Mouse (Mus musculus) hindbrain, embryonic 13.5 days (tissue): ENCODE results near the gene Nfib. TPM values are rescaled to one million over a fixed set of nuclear protein-coding genes. Genes with fewer than 3 reads are reported as not detected.

ENCODE experiments used
- ATAC-seq: fragments of 200-750 bp; cut with Nextera tagmentation; 2 replicates; pipeline ENCODE4 v1.8.0; 2017; ENCODE audit warnings: moderate TSS enrichment; ENCODE audit not compliant: low FRiP score
- H3K27ac ChIP-seq: fragments of 300-500 bp; sonication (generic); 2 replicates; pipeline ENCODE4 v1.5.1; 2015; ENCODE audit warnings: inconsistent platforms, mild to moderate bottlenecking, moderate library complexity
- H3K27me3 ChIP-seq: fragments of 300-500 bp; sonication (generic); 2 replicates; pipeline ENCODE4 v1.6.1; 2015; ENCODE audit warnings: mild to moderate bottlenecking, inconsistent platforms
- H3K36me3 ChIP-seq: fragments of 300-500 bp; sonication (generic); 2 replicates; pipeline ENCODE4 v1.6.1; 2015; ENCODE audit warnings: mild to moderate bottlenecking, inconsistent platforms
- H3K4me1 ChIP-seq: fragments of 300-500 bp; sonication (generic); replicated peaks from 2 replicates; pipeline ENCODE4 v1.6.1; 2015; ENCODE audit warnings: inconsistent platforms
- H3K4me2 ChIP-seq: fragments of 300-500 bp; sonication (generic); 2 replicates; pipeline ENCODE4 v1.6.1; 2015; ENCODE audit warnings: inconsistent platforms, mild to moderate bottlenecking, moderate library complexity
- H3K4me3 ChIP-seq: fragments of 300-500 bp; sonication (generic); 2 replicates; pipeline ENCODE4 v1.5.1; 2015; ENCODE audit warnings: mild to moderate bottlenecking, inconsistent platforms
- H3K9ac ChIP-seq: fragments of 300-500 bp; sonication (generic); 2 replicates; pipeline ENCODE4 v1.6.1; 2015; ENCODE audit warnings: mild to moderate bottlenecking, inconsistent platforms
- H3K9me3 ChIP-seq: fragments of 300-500 bp; sonication (generic); 2 replicates; pipeline ENCODE4 v1.6.1; 2016; ENCODE audit warnings: inconsistent platforms
- WGBS: fragments of 180-500 bp; shearing (Covaris S2); methylation state at CpG from one replicate; pipeline ENCODE4 v1.1.7; 2015; 5-methylcytosine and 5-hydroxymethylcytosine counted together
- polyA plus RNA-seq: library from polyadenylated mRNA; unstranded; fragments of >200 nt; fragmentation: Nextera tagmentation; extraction: Ambion mirVana; gene quantifications from 2 replicates; pipeline ENCODE4 v1.2.1, GENCODE M21; 2015

Nfib gene
- polyA plus RNA-seq, 1 experiment from 2014 or later, result 107 TPM

GRCm38 (mm10) chr4:82437533-82438318 lies 267.8 kb downstream of the Nfib start:
- H3K36me3 ChIP-seq, result no peaks in the 10 kb centered on the region
- 77% methylated on average over 12 of the region's 12 CpGs for WGBS
- H3K9me3 ChIP-seq, result no peaks in the 10 kb centered on the region
- H3K27ac ChIP-seq, result no peak overlapping the region
- no peak overlapping the region for H3K4me2 ChIP-seq
- ATAC-seq, result no peak
- no peak overlapping the region for H3K4me3 ChIP-seq
- no peaks in the 10 kb centered on the region for H3K27me3 ChIP-seq
- no peak overlapping the region for H3K9ac ChIP-seq
- peaks cover 62% of the 10 kb centered on the region for H3K4me1 ChIP-seq

DNA sequence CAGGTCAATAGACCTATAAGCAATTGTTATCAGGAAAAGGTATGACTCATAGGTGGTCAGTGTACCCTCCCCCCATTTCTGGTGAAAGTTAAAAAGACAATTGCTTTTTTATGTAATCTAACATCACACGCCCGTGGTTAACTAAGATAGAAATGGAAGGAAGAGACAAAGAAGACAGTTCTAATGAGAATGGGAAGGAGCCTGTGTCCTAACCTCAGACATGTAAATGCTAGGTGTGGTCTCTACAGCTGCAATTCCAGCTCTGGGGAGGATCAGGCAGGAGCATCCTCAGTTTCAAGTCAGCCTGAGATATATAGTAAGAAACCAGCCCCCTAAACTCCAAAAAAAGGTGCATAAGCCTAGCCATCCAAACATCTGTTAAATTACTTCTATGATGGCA lies 268.9 kb downstream of the Nfib start:
- H3K27ac ChIP-seq, result 0 out of 2 replicates have a peak overlapping the region, but pooled peaks have one; percentile 23
- no peak overlapping the region for H3K4me3 ChIP-seq
- no peak overlapping the region for H3K9ac ChIP-seq
- 72% methylated on average over 2 of the region's 2 CpGs for WGBS
- no peaks in the 10 kb centered on the region for H3K9me3 ChIP-seq
- no peaks in the 10 kb centered on the region for H3K36me3 ChIP-seq
- no peaks in the 10 kb centered on the region for H3K27me3 ChIP-seq
- no peak for ATAC-seq
- H3K4me2 ChIP-seq, result no peak overlapping the region
- peaks cover 62% of the 10 kb centered on the region for H3K4me1 ChIP-seq

GRCm38 (mm10) chr4:82435716-82436115 lies 269.8 kb downstream of the Nfib start:
- Histone ChIP-seq H3K27ac (0 out of 2 replicates have a peak overlapping the region, but pooled peaks have one; percentile 24), H3K4me1 (peaks cover 59% of the 10 kb centered on the region), H3K9me3 (no peaks in the 10 kb centered on the region), H3K36me3 (no peaks in the 10 kb centered on the region), H3K4me3 (no peak overlapping the region), H3K4me2 (no peak overlapping the region), H3K27me3 (no peaks in the 10 kb centered on the region), H3K9ac (no peak overlapping the region)
- no peak for ATAC-seq
- WGBS, result 50% methylated on average over 5 of the region's 5 CpGs

DNA sequence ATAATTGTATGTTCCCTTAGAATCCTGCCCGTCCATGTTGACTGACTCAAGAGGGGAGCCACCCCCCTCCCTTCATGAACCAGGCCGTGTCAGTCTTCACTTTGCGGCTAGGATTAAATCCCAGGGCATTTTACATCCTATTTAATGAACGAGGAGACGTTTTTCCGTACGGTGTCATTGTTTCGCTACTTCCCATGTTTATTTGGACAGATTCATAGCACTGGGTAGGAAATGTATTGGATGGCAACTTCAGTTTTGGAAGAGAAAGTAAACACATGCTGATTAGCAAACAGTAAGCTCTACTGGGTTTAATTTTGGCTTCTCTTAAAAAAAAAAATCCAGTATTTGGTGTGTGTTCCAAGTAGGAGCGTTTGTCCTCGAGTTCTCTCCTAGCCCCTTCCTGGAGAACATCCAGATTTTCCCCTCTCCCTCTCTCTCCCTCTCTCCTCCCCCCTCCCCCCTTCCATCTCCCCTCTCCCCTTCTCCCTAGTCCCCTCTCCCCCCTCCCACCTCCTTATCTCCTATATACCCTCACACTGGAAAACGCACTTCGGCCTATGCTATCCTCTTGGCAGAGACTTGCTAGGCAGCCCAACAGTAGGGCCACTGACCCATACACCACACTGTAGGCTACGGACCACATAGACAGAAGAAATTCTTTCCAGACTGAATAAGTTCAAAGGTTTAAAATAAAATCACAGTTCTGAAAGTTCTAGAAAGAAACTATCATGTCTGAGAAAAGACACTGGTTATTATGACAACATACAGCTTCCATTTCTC lies 271.4 kb downstream of the Nfib start:
- H3K4me1 ChIP-seq, result peaks cover 59% of the 10 kb centered on the region
- H3K27ac ChIP-seq, result no peak overlapping the region; the same call in 1 of the 2 replicates
- no peak for ATAC-seq
- WGBS, result 65% methylated on average over 13 of the region's 13 CpGs
- no peak overlapping the region for H3K4me3 ChIP-seq
- H3K4me2 ChIP-seq, result no peak overlapping the region
- no peaks in the 10 kb centered on the region for H3K9me3 ChIP-seq
- no peak overlapping the region for H3K9ac ChIP-seq
- no peaks in the 10 kb centered on the region for H3K27me3 ChIP-seq
- no peaks in the 10 kb centered on the region for H3K36me3 ChIP-seq

DNA sequence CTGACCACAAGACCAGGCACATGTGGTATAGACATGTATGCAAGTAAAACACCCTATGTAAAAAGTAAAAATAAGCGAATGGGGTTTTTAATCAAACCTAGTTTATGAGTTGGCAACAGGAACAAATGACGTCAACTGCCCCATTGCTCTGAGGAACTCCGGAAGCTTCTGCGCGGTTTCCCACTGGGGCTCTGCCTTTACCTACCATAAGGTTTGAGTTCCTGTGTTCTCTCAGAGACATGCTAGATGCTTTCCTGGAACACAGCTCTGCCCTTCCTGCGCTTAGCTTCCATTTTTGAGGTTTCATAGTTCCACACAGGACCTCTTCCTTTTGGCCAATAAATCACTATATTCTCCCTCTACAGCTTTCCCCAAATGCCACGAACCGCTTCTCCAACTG lies 273.7 kb downstream of the Nfib start:
- peaks cover 47% of the 10 kb centered on the region for H3K4me1 ChIP-seq
- no peak overlapping the region for H3K4me2 ChIP-seq
- no peaks in the 10 kb centered on the region for H3K9me3 ChIP-seq
- no peaks in the 10 kb centered on the region for H3K27me3 ChIP-seq
- 94% methylated on average over 8 of the region's 8 CpGs for WGBS
- no peak overlapping the region for H3K9ac ChIP-seq
- H3K36me3 ChIP-seq, result no peaks in the 10 kb centered on the region
- no peak overlapping the region for H3K4me3 ChIP-seq
- ATAC-seq, result no peak
- no peak overlapping the region for H3K27ac ChIP-seq

DNA sequence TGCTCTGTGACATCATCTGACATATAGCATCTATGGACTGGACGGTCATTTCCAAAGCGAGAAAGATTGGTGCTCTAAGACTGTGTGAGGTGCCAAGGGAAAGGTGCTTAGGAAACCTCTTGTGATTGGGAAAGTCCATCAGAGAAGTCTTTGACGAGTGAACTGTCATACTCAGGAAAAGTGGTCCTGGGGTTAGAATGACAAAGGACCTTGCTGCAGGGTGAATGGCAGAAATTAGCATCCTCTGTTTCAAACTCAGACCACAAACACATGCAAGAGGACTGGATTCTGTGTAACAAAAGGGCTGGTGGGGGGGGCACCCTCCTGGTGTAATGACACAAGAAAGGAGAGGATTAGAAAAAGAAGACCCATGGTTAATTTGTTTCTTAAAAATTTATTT lies 274.7 kb downstream of the Nfib start:
- H3K4me3 ChIP-seq, result no peak overlapping the region
- H3K27me3 ChIP-seq, result no peaks in the 10 kb centered on the region
- WGBS, result 49% methylated on average over 3 of the region's 3 CpGs
- no peaks in the 10 kb centered on the region for H3K36me3 ChIP-seq
- no peak overlapping the region for H3K4me2 ChIP-seq
- peaks cover 40% of the 10 kb centered on the region for H3K4me1 ChIP-seq
- H3K9ac ChIP-seq, result no peak overlapping the region
- no peaks in the 10 kb centered on the region for H3K9me3 ChIP-seq
- no peak overlapping the region for H3K27ac ChIP-seq
- ATAC-seq, result no peak

GRCm38 (mm10) chr4:82426224-82426623 lies 279.3 kb downstream of the Nfib start:
- H3K9ac ChIP-seq, result no peak overlapping the region
- no peak overlapping the region for H3K4me2 ChIP-seq
- no peak overlapping the region for H3K4me3 ChIP-seq
- H3K27ac ChIP-seq, result no peak overlapping the region
- WGBS, result 97% methylated on average over 4 of the region's 4 CpGs
- H3K9me3 ChIP-seq, result no peaks in the 10 kb centered on the region
- H3K4me1 ChIP-seq, result peaks cover 16% of the 10 kb centered on the region; the same call in 1 of the 2 replicates
- H3K27me3 ChIP-seq, result no peaks in the 10 kb centered on the region
- ATAC-seq, result no peak
- no peaks in the 10 kb centered on the region for H3K36me3 ChIP-seq

- H3K9me3 ChIP-seq, result no peaks in the 10 kb centered on the region
- WGBS, result 77% methylated on average over 4 of the region's 4 CpGs
- H3K4me3 ChIP-seq, result no peak overlapping the region
- no peaks in the 10 kb centered on the region for H3K36me3 ChIP-seq
- H3K9ac ChIP-seq, result no peak overlapping the region
- peaks cover 11% of the 10 kb centered on the region; the same call in 1 of the 2 replicates for H3K4me1 ChIP-seq
- H3K27ac ChIP-seq, result no peak overlapping the region
- ATAC-seq, result no peak
- H3K4me2 ChIP-seq, result no peak overlapping the region
- H3K27me3 ChIP-seq, result no peaks in the 10 kb centered on the region
Observed at GRCm38 (mm10) chr4:82418241-82418640, 287.3 kb downstream of the Nfib start.

GRCm38 (mm10) chr4:82415817-82416216 lies 289.7 kb downstream of the Nfib start:
- Histone ChIP-seq H3K27ac (no peak overlapping the region), H3K9ac (no peak overlapping the region), H3K4me1 (peaks cover 22% of the 10 kb centered on the region), H3K36me3 (no peaks in the 10 kb centered on the region), H3K27me3 (no peaks in the 10 kb centered on the region), H3K9me3 (no peaks in the 10 kb centered on the region), H3K4me2 (no peak overlapping the region), H3K4me3 (no peak overlapping the region)
- 69% methylated on average over 4 of the region's 4 CpGs for WGBS
- ATAC-seq, result no peak

DNA sequence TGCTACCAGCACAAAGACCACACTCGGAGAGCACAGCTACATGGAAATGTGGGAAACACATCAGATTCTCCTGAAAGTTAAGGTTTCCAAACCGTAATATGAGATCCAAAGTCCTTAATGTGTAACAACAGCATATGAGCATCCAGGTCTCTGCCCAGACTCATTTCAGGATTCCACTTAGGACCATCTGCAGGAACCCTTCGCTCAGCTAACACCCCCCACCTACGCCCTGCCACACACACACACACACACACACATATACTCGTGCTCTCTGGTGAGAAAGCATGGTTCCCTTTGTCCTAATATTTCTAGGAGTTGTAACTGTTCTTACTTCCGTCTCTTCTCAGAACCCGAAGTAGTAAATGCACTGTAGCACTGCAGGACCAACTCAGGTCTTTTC lies 292.9 kb downstream of the Nfib start:
- Histone ChIP-seq H3K4me1 (peaks cover 41% of the 10 kb centered on the region), H3K36me3 (no peaks in the 10 kb centered on the region), H3K9me3 (no peaks in the 10 kb centered on the region), H3K4me2 (no peak overlapping the region), H3K9ac (no peak overlapping the region), H3K4me3 (no peak overlapping the region), H3K27ac (0 out of 2 replicates have a peak overlapping the region, but pooled peaks have one; percentile 5), H3K27me3 (no peaks in the 10 kb centered on the region)
- no peak for ATAC-seq
- 77% methylated on average over 7 of the region's 7 CpGs for WGBS

DNA sequence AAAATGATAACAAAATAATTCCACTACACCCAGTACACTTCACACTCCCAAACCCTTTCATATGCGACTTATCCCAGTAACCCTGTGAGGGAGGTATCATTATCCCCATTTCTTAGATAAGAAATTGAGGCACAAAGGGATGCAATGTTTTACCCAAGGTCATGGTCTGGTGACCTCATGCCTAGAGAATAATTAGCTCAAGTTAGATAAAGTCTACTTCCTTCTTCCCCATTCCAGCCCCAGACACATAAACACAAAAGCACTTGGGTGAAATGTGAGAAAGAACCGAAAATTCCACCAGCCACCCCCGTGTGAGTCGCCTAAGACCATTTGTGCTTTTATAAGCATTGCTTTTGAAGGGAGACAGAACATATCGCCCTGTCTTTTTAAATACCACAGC lies 293.6 kb downstream of the Nfib start:
- H3K9ac ChIP-seq, result no peak overlapping the region
- no peaks in the 10 kb centered on the region for H3K9me3 ChIP-seq
- no peaks in the 10 kb centered on the region for H3K27me3 ChIP-seq
- H3K4me2 ChIP-seq, result no peak overlapping the region
- H3K36me3 ChIP-seq, result no peaks in the 10 kb centered on the region
- no peak overlapping the region for H3K27ac ChIP-seq
- peaks cover 41% of the 10 kb centered on the region for H3K4me1 ChIP-seq
- ATAC-seq, result no peak
- no peak overlapping the region for H3K4me3 ChIP-seq
- 56% methylated on average over 5 of the region's 5 CpGs for WGBS

DNA sequence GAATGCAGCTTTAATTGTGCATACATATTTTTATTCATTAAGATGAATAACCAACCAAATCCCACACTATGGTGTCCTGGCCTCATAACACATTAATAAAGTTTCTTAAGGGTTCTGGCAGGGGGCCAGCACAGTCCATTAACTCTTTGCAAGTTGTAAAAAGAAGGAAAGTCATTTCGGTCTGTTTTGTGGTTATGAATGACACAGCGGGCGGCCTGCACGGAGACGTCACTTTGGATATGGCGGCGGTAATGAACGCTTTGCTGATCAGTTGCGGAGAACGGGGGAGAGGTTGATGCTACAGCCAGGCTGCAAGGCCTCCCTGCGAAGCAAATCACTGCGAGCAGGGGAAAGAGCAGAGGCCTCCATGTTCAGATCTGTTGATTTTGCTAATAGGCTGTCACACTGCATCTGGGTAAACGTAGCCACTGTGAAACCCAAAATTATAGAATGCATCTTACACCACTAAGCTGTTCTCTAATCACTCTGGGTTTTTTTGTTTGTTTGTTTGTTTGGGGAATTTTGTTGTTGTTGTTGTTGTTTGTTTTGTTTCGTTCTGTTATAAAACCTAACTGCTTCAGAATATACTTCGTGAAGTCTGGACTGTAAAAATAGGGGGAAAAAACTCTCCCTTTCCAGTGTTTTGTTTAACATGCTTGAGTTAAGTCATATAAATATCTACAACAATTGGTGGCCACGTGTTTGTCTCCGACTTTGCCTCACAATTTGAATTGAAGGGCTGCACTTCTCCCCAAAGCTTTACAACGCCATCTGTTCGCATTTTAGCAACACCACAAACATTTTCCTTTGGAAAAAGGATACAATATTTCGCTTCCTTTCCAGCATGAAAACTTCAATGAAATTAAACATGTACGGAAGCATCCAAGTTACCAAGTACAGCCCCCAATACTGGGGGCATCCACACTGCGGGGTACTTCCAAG lies 296.8 kb downstream of the Nfib start:
- no peaks in the 10 kb centered on the region for H3K27me3 ChIP-seq
- H3K36me3 ChIP-seq, result no peaks in the 10 kb centered on the region
- 0 out of 2 replicates have a peak overlapping the region, but pooled peaks have one; percentile 1 for H3K4me3 ChIP-seq
- peak overlapping the region; percentile 36 for H3K4me2 ChIP-seq
- H3K9me3 ChIP-seq, result no peaks in the 10 kb centered on the region
- 0 out of 2 replicates have a peak overlapping the region, but pooled peaks have one; percentile 20 for H3K9ac ChIP-seq
- peaks cover 50% of the 10 kb centered on the region for H3K4me1 ChIP-seq
- H3K27ac ChIP-seq, result peak overlapping the region; percentile 41
- ATAC-seq, result no peak
- WGBS, result 38% methylated on average over 22 of the region's 22 CpGs
